Mouse (Mus musculus): ENCODE data around the gene Gm20696. TPM values are rescaled to one million over a fixed set of nuclear protein-coding genes. Genes with fewer than 3 reads are reported as not detected.

Gene Gm20696
- polyA plus RNA-seq, 1 experiment from 2014 or later, result 6.9 TPM

DNA sequence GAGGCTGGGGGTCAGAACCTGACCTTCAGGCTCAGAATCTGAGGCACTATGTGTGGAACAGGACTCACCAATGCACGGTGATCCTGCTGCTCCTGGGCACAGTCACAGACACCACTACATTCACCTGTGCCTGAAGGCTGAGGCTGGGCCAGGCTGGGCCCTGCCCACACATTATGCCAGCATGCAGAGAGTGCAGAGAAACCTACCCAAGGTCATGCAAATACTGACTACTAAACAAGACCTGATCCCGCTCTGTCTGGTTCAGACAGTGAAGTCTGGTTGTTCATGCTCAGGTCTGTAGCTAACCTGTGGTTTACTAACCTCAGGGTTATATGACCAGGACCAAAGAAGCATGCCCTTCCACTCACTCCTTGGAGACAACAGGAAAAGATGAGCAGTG is 163.9 kb downstream of the Gm20696 start:
- Histone ChIP-seq H3K4me3 (no peak overlapping the region), H3K9me3 (no peaks in the 10 kb centered on the region), H3K4me1 (no peaks in the 10 kb centered on the region)

DNA sequence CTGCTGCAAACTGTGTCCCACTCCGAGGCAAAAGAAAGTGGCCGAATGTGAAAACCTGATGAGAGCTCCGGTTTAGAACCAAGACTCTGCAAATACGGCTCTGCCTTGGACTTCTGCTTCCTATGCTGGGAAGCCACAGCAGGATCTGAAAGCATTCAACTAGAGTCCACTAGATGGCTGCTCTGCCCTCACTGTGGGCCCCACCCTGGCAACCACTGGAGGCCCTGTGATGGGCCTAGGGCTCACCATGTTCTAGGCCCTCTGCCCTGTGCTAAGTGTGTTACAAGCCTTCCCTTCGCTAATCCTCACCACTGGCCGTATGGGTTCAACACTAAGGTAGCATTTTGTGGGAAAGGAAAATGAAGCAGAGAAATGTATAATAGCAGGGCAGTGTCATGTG is 164.3 kb downstream of the Gm20696 start:
- no peaks in the 10 kb centered on the region for H3K9me3 ChIP-seq
- no peak overlapping the region for H3K27ac ChIP-seq (replicated peaks)
- no peak overlapping the region for H3K4me2 ChIP-seq (replicated peaks)
- no peak overlapping the region for H3K9ac ChIP-seq (replicated peaks)
- H3K4me3 ChIP-seq, result no peak overlapping the region
- no peaks in the 10 kb centered on the region for H3K4me1 ChIP-seq
- ATAC-seq (ENCODE audit: low FRiP score, low read depth), result no peak
- WGBS, result 87% methylated on average over 6 of the region's 6 CpGs
- H3K27me3 ChIP-seq, result no peaks in the 10 kb centered on the region
- H3K36me3 ChIP-seq, result peaks cover 27% of the 10 kb centered on the region

More for the DNA sequence above, 163.9 kb downstream of the Gm20696 start:
- WGBS, result 87% methylated on average over 2 of the region's 2 CpGs
- H3K27ac ChIP-seq (replicated peaks), result no peak overlapping the region
- H3K36me3 ChIP-seq, result peaks cover 27% of the 10 kb centered on the region
- H3K9ac ChIP-seq (replicated peaks), result no peak overlapping the region
- H3K4me2 ChIP-seq (replicated peaks), result no peak overlapping the region
- no peaks in the 10 kb centered on the region for H3K27me3 ChIP-seq
- ATAC-seq (ENCODE audit: low FRiP score, low read depth), result 0 out of 2 replicates have a peak, but pooled peaks have one; percentile 27

DNA sequence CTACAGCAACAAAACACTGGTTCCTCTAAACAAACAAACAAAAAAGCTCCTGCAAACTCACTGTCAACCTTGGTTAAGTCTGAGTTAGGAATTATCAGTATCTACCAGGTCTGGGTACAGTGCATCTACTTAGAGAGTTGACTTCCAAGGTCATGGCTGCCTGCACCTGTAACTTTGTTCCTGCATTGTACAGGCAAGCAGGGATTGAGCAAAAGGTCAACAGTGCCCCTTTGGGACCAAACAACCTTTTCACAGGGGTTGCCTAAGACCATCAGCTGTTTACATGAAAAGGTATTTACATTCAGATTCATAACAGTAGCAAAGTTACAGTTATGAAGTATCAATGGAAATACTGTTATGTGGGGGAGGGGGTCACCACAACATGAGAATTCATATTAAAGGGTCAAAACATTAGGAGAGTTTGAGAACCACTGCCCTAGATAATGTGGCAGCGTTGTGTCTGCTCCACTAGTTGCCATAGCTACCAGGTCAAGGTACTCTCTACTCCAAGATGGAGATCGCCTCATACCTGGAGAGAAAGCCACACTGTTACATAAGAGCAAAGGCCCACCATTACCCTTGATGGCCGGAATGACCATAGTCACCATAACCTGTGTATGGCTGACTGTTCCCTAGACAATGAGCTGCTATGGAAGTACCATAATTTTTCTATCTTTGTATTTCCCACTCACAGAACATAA is 165.9 kb downstream of the Gm20696 start:
- no peak overlapping the region for H3K9ac ChIP-seq (replicated peaks)
- no peaks in the 10 kb centered on the region for H3K9me3 ChIP-seq
- H3K27ac ChIP-seq (replicated peaks), result no peak overlapping the region
- H3K4me3 ChIP-seq, result no peak overlapping the region
- no peak overlapping the region for H3K4me2 ChIP-seq (replicated peaks)
- no peaks in the 10 kb centered on the region for H3K4me1 ChIP-seq
- no peak for ATAC-seq (ENCODE audit: low FRiP score, low read depth)
- no peaks in the 10 kb centered on the region for H3K27me3 ChIP-seq
- peaks cover 17% of the 10 kb centered on the region for H3K36me3 ChIP-seq
- WGBS, result 94% methylated on average over 3 of the region's 3 CpGs

DNA sequence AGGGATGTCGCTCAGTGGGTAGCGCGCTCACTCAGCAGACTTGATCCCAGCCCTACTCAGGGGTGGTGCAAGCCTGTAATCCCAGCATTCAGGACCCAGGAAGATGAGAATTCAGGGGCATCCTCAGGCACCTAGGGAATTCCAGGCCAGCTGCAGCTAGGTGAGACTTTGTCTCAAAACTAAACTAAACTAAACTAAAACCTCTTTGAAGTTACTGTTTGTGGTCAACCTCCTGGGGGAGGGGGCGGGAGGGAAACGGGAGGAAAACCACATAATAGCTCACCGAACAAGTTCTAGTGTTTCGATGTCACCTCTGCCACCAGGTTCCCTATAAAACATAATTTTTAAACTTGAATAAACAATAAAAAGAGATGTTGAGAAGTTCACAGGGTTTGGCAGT is 168.5 kb downstream of the Gm20696 start:
- 90% methylated on average over 7 of the region's 7 CpGs for WGBS
- no peak for ATAC-seq (ENCODE audit: low FRiP score, low read depth)
- no peaks in the 10 kb centered on the region for H3K9me3 ChIP-seq
- no peak overlapping the region for H3K9ac ChIP-seq (replicated peaks)
- no peaks in the 10 kb centered on the region for H3K4me1 ChIP-seq
- H3K36me3 ChIP-seq, result 0 out of 2 replicates have a peak, but pooled peaks cover 3% of the 10 kb centered on the region
- no peaks in the 10 kb centered on the region for H3K27me3 ChIP-seq
- no peak overlapping the region for H3K4me2 ChIP-seq (replicated peaks)
- H3K27ac ChIP-seq (replicated peaks), result no peak overlapping the region
- no peak overlapping the region for H3K4me3 ChIP-seq

DNA sequence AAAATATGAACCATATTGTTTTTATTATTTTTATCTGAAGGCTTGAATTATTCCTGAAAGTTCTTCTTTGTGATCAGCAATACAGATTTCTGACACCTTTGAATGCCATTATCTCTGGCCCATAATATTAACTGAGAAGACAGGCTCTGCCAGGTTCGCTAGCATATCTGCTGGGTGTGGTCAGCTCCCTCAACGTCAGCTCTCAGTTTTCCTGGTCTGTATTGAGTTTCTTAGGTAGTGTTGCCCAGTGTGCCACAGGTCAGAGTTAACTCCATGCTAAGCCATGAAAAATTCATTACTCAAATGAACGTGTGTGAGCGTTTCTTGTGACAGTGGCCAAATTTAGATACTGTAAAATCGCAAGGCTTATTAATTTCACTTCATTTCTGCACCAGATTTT is 170.5 kb downstream of the Gm20696 start:
- H3K27me3 ChIP-seq, result no peaks in the 10 kb centered on the region
- H3K4me1 ChIP-seq, result no peaks in the 10 kb centered on the region
- H3K36me3 ChIP-seq, result no peaks in the 10 kb centered on the region
- no peaks in the 10 kb centered on the region for H3K9me3 ChIP-seq
- WGBS, result 85% methylated on average over 5 of the region's 5 CpGs
- ATAC-seq (ENCODE audit: low FRiP score, low read depth), result no peak
- no peak overlapping the region for H3K4me3 ChIP-seq
- no peak overlapping the region for H3K9ac ChIP-seq (replicated peaks)
- no peak overlapping the region for H3K4me2 ChIP-seq (replicated peaks)
- no peak overlapping the region for H3K27ac ChIP-seq (replicated peaks)

DNA sequence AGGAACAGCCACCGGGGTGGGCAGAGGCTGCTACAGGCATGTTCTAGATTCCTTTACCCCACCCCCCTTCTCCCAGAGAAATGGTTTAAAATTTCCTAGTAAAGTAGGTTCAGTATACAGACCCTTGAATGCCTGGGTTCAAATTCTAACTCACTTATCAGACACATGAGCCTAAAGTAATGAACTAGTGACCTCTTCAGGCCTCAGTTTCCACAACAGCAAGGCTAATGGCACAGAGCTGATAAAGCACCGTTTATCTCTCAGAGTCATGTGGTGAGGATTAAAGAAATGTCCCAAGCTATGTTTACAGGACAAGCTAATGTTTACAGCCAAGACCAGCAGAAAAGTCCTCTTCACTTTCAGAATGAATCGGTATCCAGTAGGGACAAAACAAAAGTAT is 173.7 kb downstream of the Gm20696 start:
- Histone ChIP-seq H3K9ac (replicated peaks) (no peak overlapping the region), H3K4me2 (replicated peaks) (no peak overlapping the region), H3K9me3 (no peaks in the 10 kb centered on the region), H3K27me3 (no peaks in the 10 kb centered on the region), H3K4me3 (no peak overlapping the region), H3K36me3 (no peaks in the 10 kb centered on the region; the same call in 1 of the 2 replicates), H3K4me1 (peaks cover 6% of the 10 kb centered on the region; the same call in 1 of the 2 replicates), H3K27ac (replicated peaks) (no peak overlapping the region)
- WGBS, result 42% methylated on average over 3 of the region's 3 CpGs
- ATAC-seq (ENCODE audit: low FRiP score, low read depth), result no peak

DNA sequence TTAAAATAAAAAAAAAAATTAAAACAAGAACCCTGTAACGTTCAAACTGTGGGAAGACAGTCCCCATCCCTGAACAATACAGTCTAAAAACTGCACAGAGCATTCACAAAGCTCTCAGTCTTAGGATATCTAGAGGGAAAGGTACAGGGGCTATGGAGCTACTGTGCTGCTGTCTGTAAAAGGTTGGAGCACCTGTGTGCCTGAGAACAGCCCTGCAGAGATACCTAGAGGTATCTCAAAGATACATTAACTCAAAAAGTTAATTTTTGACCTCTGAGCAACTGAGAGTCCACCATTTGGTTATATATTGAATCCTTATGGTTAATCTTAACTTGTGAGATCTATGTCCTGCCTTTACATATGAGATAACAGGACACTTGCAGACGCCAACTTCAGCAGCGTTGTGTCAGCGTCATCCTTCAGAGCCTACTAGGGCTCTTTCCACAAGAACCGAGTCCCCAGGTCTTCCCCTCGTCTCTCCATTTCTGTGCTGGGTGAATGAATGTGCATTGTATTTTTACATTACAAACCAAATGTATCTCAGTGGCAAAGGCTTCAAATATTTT is 174.5 kb downstream of the Gm20696 start:
- WGBS, result 85% methylated on average over 6 of the region's 6 CpGs
- Histone ChIP-seq H3K4me1 (peaks cover 6% of the 10 kb centered on the region; the same call in 1 of the 2 replicates), H3K27ac (replicated peaks) (no peak overlapping the region), H3K4me3 (no peak overlapping the region), H3K9ac (replicated peaks) (no peak overlapping the region), H3K9me3 (no peaks in the 10 kb centered on the region), H3K27me3 (no peaks in the 10 kb centered on the region), H3K36me3 (no peaks in the 10 kb centered on the region; the same call in 1 of the 2 replicates), H3K4me2 (replicated peaks) (no peak overlapping the region)
- ATAC-seq (ENCODE audit: low FRiP score, low read depth), result no peak

DNA sequence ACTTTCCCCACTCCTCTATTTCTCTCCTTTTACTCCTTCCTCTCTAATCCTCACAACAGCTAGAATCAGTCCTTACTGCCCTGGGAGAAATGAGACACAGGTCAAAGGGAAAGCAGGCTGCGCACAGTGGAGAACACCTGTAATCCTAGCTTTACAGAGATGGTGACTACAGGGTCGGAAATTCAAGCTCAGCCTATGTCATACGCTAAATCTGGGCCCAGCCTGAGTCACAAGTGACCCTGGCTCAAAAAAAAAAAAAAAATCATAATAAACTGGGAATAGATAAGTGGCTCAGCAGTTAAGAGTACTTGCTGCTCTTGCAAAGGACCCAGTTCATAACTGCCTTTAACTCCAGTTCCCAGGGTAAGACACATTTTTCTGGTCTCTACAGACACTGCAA is 175.5 kb downstream of the Gm20696 start:
- Histone ChIP-seq H3K9ac (replicated peaks) (no peak overlapping the region), H3K4me3 (no peak overlapping the region), H3K9me3 (no peaks in the 10 kb centered on the region), H3K27me3 (no peaks in the 10 kb centered on the region), H3K27ac (replicated peaks) (no peak overlapping the region), H3K36me3 (no peaks in the 10 kb centered on the region; the same call in 1 of the 2 replicates), H3K4me2 (replicated peaks) (no peak overlapping the region), H3K4me1 (peaks cover 7% of the 10 kb centered on the region; the same call in 1 of the 2 replicates)
- no peak for ATAC-seq (ENCODE audit: low FRiP score, low read depth)
- WGBS, result 89% methylated on average over 3 of the region's 3 CpGs

DNA sequence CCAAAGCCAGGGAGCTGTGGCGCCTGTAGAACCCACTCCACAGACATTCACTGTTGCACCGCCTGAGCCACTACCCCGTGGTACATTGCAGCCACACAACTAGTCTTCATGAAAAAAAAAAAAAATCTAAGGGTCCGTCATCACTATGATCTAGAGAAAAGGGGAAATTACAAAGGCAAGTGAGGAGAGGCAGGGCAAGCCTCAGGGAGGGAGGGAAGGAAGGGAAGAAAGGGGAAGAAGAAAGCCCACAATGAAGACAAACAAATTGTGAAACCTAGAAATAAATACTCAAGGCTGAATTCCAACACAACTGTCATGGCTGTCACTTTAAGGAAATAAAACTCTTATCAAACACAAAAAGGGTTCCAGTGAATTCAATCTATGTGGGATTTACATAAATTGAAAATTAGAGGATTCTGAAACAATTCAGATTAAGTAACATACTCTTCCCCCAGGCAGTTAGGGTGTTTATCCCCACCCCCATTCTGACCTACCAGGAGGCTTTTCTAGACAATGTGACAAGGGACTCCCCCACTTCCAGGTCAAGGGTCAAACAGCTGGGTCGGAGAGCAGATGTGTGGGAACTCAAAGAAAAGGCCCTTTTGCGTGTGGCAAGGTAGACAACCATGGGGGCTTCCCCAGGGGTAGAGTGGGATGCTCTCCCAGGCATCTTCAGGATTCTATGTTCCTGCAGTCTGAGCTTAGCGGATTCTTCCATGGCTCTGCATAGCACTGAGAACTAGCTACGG is 176.5 kb downstream of the Gm20696 start:
- no peak overlapping the region for H3K9ac ChIP-seq (replicated peaks)
- no peak overlapping the region for H3K4me2 ChIP-seq (replicated peaks)
- no peaks in the 10 kb centered on the region for H3K9me3 ChIP-seq
- ATAC-seq (ENCODE audit: low FRiP score, low read depth), result no peak
- 67% methylated on average over 8 of the region's 8 CpGs for WGBS
- no peak overlapping the region for H3K27ac ChIP-seq (replicated peaks)
- H3K36me3 ChIP-seq, result no peaks in the 10 kb centered on the region; the same call in 1 of the 2 replicates
- peaks cover 18% of the 10 kb centered on the region for H3K4me1 ChIP-seq
- H3K4me3 ChIP-seq, result no peak overlapping the region
- H3K27me3 ChIP-seq, result no peaks in the 10 kb centered on the region

DNA sequence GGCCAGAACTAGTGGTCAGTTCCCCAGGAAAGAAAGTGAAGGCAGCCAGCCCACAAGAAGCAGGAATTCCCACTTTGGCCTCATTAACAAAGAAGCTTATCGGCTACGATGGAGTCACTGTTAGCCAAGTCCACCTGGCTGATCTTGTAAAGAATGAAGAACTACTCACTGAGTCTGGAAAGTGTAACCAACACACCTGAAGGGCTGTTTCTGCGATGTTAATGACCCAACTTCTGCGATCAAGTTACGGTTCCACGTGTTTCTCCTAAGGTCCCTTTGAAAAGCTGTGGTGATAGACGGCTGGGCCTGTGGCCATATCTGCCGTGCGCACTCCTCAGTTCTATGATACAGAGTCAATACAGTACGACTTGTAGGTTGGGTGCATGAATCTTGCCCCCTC is 177.2 kb downstream of the Gm20696 start:
- Histone ChIP-seq H3K9ac (replicated peaks) (no peak overlapping the region), H3K27me3 (no peaks in the 10 kb centered on the region), H3K4me1 (peaks cover 24% of the 10 kb centered on the region), H3K36me3 (no peaks in the 10 kb centered on the region; the same call in 1 of the 2 replicates), H3K4me3 (no peak overlapping the region), H3K27ac (replicated peaks) (no peak overlapping the region), H3K9me3 (no peaks in the 10 kb centered on the region), H3K4me2 (replicated peaks) (no peak overlapping the region)
- WGBS, result 91% methylated on average over 10 of the region's 10 CpGs
- no peak for ATAC-seq (ENCODE audit: low FRiP score, low read depth)

DNA sequence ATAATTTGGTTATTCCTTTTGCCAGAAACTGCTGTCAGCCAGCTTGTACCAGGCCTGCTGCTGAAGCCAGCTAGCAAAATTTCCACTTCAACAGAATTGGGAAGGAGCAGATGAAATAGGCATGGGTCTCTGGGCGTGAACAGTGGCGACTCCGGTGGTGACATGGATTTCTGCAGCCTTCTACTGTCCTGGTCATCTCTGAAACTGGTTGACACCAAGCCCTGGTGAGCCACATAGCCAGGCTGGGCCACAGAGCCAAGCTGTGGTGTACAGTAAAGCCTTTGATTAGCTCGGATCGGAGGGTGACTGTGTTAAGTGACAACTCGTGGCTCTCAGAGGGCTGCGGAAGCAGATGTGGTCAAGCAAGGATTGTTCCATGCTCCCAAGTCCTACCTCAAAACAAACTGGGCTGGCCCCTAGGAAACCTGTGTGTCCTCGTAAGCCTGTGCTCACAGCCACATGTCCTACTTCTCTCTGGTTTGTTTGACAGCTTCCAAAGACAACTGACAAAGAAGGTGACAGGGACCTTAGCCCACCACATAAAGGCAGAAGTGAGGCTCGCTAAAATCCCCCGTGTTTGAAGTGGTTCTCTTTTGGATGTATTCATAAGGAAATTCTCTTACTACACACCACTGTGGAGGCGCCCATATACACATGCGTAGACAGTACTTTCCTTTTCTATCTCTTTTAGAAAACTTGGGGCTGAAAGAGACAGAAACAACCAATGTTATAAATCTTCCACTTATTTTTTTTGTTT is 180.5 kb downstream of the Gm20696 start:
- 78% methylated on average over 12 of the region's 12 CpGs for WGBS
- Histone ChIP-seq H3K27ac (replicated peaks) (peak overlapping the region; percentile 72; the same call in 1 of the 2 replicates), H3K4me1 (peaks cover 31% of the 10 kb centered on the region), H3K4me3 (no peak overlapping the region), H3K36me3 (no peaks in the 10 kb centered on the region; the same call in 1 of the 2 replicates), H3K9me3 (no peaks in the 10 kb centered on the region), H3K9ac (replicated peaks) (no peak overlapping the region), H3K4me2 (replicated peaks) (no peak overlapping the region), H3K27me3 (no peaks in the 10 kb centered on the region)
- ATAC-seq (ENCODE audit: low FRiP score, low read depth), result peak; percentile 48

Data from midbrain, embryonic 12.5 days (tissue).